Mouse (Mus musculus) CH12.LX (cell line): ENCODE results near the gene Scpep1.

Experiments
- BHLHE40 ChIP-seq: IDR thresholded peaks from 2 replicates; pipeline ENCODE4 v1.6.1; 2011; ENCODE audit warnings: mild to moderate bottlenecking, low read depth, low read length, improper control_type of control experiment
- ETS1 ChIP-seq: conservative IDR thresholded peaks from 2 replicates; pipeline ENCODE4 v1.6.1; 2012; ENCODE audit warnings: low read depth, mild to moderate bottlenecking, inconsistent platforms, low read length, improper control_type of control experiment, moderate library complexity
- GABPA ChIP-seq: IDR thresholded peaks from 2 replicates; pipeline ENCODE4 v1.6.1; 2012; ENCODE audit warnings: low read depth, low read length, improper control_type of control experiment, inconsistent platforms; ENCODE audit not compliant: insufficient replicate concordance
- MAZ ChIP-seq: IDR thresholded peaks from 2 replicates; pipeline ENCODE4 v1.6.1; 2012; ENCODE audit warnings: low read depth, mild to moderate bottlenecking, inconsistent platforms, low read length, improper control_type of control experiment, moderate library complexity
- POLR2A ChIP-seq: IDR thresholded peaks from 2 replicates; pipeline ENCODE4 v1.6.1; 2011; ENCODE audit warnings: low read depth, mild to moderate bottlenecking, improper control_type of control experiment, low read length
- ZC3H11A ChIP-seq: IDR thresholded peaks from 2 replicates; pipeline ENCODE4 v1.6.1; 2012; ENCODE audit warnings: low read depth, mild to moderate bottlenecking, inconsistent platforms, low read length, improper control_type of control experiment

- TF ChIP-seq GABPA (no peak), ZC3H11A (0 out of 2 replicates have a peak, but pooled peaks have one; percentile 3), MAZ (peak; percentile 81), POLR2A (no peak), ETS1 (no peak), BHLHE40 (peak; percentile 37; the same call in 1 of the 2 replicates)
Measured at GRCm38 (mm10) chr11:88908557-88909211, 46.6 kb downstream of the Scpep1 start.
